Mouse (Mus musculus) heart, adult 2 months (tissue): ENCODE results near the gene Vwa8.

ENCODE experiments used
- CTCF ChIP-seq: fragments of 200-600 bp; IDR thresholded peaks from 2 replicates; pipeline ENCODE4 v1.8.1; 2022; ENCODE audit warnings: antibody characterized with exemption, mild to moderate bottlenecking, moderate library complexity
- POLR2A ChIP-seq: fragments of 200-500 bp; IDR thresholded peaks from 2 replicates; pipeline ENCODE4 v1.6.1; 2011; ENCODE audit warnings: mild to moderate bottlenecking, low read depth, low read length, control low read depth; ENCODE audit not compliant: insufficient read depth

- TF ChIP-seq CTCF: peak; percentile 53
- TF ChIP-seq POLR2A: peak; percentile 10; the same call in 1 of the 2 replicates
Measured at GRCm38 (mm10) chr14:79139918-79140825, 291.3 kb downstream of the Vwa8 start.
